Mouse (Mus musculus) heart, embryonic 11.5 days (tissue): ENCODE measurements around the gene Scel. TPM values are rescaled to one million over a fixed set of nuclear protein-coding genes. Genes with fewer than 3 reads are reported as not detected.
"Not testable (repeated sequence)": the region's sequence is repeated elsewhere in the genome, so short reads cannot be mapped to it uniquely, and the experiment has no call there.

ENCODE experiments used
- ATAC-seq: fragments of 200-750 bp; cut with Nextera tagmentation; replicated peaks from 2 replicates; pipeline ENCODE4 v1.8.0; 2017; ENCODE audit warnings: moderate library complexity; ENCODE audit not compliant: insufficient number of reproducible peaks, low FRiP score, low TSS enrichment
- H3K27ac ChIP-seq: fragments of 300-500 bp; sonication (generic); 2 replicates; pipeline ENCODE4 v1.5.1; 2014; ENCODE audit warnings: mild to moderate bottlenecking, low read depth, low read length
- H3K27me3 ChIP-seq: fragments of 300-500 bp; sonication (generic); 2 replicates; pipeline ENCODE4 v1.6.1; 2014; ENCODE audit warnings: mild to moderate bottlenecking, low read length, mixed read lengths; ENCODE audit not compliant: control insufficient read depth, insufficient read depth
- H3K36me3 ChIP-seq: fragments of 300-500 bp; sonication (generic); 2 replicates; pipeline ENCODE4 v1.6.1; 2014; ENCODE audit warnings: mild to moderate bottlenecking, low read length, moderate library complexity, mixed read lengths; ENCODE audit not compliant: control insufficient read depth, insufficient read depth
- H3K4me1 ChIP-seq: fragments of 300-500 bp; sonication (generic); 2 replicates; pipeline ENCODE4 v1.6.1; 2014; ENCODE audit warnings: low read length; ENCODE audit not compliant: control insufficient read depth, insufficient read depth
- H3K4me2 ChIP-seq: fragments of 300-500 bp; sonication (generic); 2 replicates; pipeline ENCODE4 v1.6.1; 2014; ENCODE audit warnings: mild to moderate bottlenecking, moderate library complexity
- H3K4me3 ChIP-seq: fragments of 300-500 bp; sonication (generic); 2 replicates; pipeline ENCODE4 v1.5.1; 2014; ENCODE audit warnings: low read depth, low read length
- H3K9ac ChIP-seq: fragments of 300-500 bp; sonication (generic); 2 replicates; pipeline ENCODE4 v1.6.1; 2014; ENCODE audit warnings: mild to moderate bottlenecking, low read depth, low read length, moderate library complexity
- H3K9me3 ChIP-seq: fragments of 300-500 bp; sonication (generic); replicated peaks from 2 replicates; pipeline ENCODE4 v1.6.1; 2016; ENCODE audit warnings: low read length; ENCODE audit not compliant: control insufficient read depth
- WGBS: fragments of 180-500 bp; shearing (Covaris S2); extraction: QIAGEN DNeasy Blood & Tissue Kit; methylation state at CpG from one replicate; pipeline ENCODE4 v1.1.7; 2014; ENCODE audit not compliant: insufficient replicate concordance; 5-methylcytosine and 5-hydroxymethylcytosine counted together
- polyA plus RNA-seq: library from polyadenylated mRNA; unstranded; fragments of >200 nt; fragmentation: Nextera tagmentation; extraction: Ambion mirVana; gene quantifications from 2 replicates; pipeline ENCODE4 v1.2.1, GENCODE M21; 2014

Scel gene
- 0.34 and 0.39 TPM in 2 replicates for polyA plus RNA-seq

DNA sequence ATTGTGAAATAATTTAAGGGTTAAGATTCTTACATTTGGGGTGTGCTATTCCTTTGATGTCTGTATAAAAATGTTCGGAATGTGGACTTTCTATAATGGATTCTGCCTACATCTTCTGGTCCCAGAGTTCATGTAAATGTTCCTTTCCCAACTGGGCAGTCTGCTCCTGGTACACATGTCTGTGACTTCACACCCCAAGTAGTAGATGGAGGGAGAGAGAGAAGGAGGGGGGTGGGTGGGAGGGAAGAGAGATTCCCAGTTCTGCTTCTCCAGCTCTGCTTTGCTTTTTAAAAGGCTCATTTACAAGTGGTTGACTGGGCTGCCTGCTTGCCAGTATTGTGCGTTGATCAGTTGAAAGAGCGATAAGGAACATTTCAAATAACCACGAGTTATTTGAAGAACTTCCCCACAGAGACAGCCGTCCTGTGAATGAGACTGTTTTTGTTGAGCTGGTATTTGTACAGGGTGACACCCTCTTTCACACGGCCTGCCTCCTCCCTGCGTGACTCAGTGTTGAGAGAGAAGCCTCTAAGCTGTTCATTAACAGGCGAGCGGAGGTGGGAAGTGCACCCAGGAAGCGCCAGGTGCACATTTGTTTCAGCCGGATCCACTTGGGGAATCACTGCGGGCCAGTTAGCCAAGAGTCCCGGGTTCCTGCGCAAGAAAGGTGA, at the start of gene Scel:
Scel (plus strand) TSS at position 541 of the 671 bp plus-strand sequence.
- no peaks in the 10 kb centered on the region for H3K36me3 ChIP-seq
- no peak within 1 kb of the TSS for H3K9ac ChIP-seq
- 15% methylated on average over 14 of the region's 14 CpGs for WGBS
- H3K27ac ChIP-seq, result no peak within 1 kb of the TSS
- peaks cover 3% of the 10 kb centered on the region; the same call in 1 of the 2 replicates for H3K4me1 ChIP-seq
- H3K9me3 ChIP-seq, result no peaks in the 10 kb centered on the region
- no peak for ATAC-seq
- no peaks in the 10 kb centered on the region for H3K27me3 ChIP-seq
- H3K4me2 ChIP-seq, result peak within 1 kb of the TSS; percentile 56
- peak within 1 kb of the TSS; percentile 12; the same call in 1 of the 2 replicates for H3K4me3 ChIP-seq

DNA sequence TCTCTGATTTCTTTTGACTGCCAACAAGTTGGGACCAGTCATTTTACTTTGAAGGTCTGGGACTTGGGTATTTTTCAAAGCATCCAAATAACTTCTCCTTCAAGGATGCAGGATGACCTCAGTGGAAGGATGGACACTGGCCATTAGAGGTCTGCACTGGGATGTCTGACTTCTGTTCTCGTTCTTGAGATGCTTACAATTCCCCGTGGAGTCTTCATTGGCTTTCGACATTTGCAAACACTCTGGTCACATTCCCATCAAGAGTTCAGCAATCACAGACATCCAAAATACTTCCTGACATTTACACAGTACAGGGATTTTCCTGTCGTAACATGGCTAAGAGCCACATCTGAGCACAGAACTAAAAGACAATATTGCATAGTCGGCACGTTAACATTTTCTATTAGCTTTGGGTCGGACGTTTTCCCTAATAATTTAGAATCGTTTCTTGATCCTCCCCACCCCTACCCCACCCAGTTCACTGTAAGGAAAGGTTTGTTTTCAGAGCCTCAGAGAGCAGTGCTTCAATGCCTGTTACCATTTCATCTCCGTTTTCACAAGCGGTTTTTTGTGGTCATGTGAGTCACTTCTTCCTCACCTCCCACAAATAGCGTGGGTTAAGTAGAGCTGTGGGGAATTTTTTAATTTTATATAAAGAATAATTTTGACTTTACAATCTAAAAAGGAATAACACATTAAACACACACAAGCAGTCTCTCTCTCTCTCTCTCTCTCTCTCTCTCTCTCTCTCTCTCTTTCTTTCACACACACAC, 44.3 kb upstream of the Scel start:
- no peak overlapping the region for H3K27ac ChIP-seq
- H3K9me3 ChIP-seq, result no peaks in the 10 kb centered on the region
- ATAC-seq, result no peak
- no peak overlapping the region for H3K9ac ChIP-seq
- no peak overlapping the region for H3K4me3 ChIP-seq
- H3K4me1 ChIP-seq, result peaks cover 12% of the 10 kb centered on the region
- H3K4me2 ChIP-seq, result no peak overlapping the region
- no peaks in the 10 kb centered on the region for H3K27me3 ChIP-seq
- no peaks in the 10 kb centered on the region for H3K36me3 ChIP-seq
- 75% methylated on average over 12 of the region's 12 CpGs for WGBS

DNA sequence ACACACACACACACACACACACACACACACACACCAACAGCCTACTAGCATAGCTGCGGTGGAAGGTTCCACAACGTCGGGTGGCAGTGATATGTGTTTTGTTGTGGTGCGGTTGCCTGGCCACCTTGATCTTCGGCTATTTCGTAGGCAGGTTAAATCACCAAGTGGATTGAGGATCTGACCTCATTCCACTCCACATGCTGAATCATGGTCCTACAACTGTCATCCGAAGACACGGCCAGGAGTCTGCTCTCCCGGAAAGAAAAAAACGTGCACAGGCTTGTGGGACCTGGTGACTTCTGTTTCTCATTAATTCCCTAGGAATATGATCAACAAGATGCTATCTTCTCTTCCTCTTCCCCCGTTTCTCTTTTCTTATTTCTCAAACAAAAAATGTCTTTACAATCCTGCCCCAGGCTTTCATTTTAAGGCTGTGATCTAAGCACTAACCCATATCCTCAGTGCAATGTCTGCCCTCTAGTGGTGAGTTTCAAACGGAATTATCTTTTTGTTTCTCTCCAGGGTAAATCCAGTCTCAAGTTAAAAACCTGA, 43.6 kb upstream of the Scel start:
- ATAC-seq, result no peak
- H3K9ac ChIP-seq, result no peak overlapping the region
- 64% methylated on average over 12 of the region's 12 CpGs for WGBS

DNA sequence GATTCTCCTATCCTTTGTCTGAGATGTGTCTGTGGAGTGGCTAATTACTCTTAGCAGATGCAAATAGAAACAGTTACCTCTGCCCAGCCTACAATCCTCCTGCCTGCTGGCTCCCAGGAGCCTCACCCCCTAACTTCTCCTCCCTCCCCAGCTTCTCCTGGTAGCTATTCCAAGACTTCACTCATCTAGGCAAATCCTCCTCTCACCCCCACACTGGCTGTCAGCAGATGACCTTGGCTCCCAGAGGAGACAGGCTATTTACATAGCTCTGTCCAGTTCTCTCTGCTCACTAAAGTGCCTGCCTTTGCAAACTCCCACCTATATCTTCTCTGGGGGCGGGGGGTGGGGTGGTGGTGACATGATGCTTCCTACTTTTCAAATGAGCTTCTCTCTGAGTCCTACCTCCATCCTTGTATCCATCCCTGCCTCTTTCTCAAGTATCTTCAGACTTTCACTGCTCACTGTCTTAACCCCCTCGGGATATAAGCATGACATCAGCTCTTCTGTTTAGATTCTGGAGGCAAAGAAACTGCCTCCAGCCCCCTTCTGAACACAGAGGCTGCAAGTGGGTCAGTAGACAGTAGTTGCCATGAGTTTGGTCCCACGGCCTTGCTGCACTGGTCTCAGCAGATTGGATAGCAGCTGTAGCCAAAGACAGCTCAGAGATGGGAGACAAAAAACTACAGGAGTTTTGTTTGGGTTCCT, 41.9 kb upstream of the Scel start:
- ATAC-seq, result peak; percentile 59; the same call in 1 of the 2 replicates
- H3K9me3 ChIP-seq, result no peaks in the 10 kb centered on the region
- WGBS, result 26% methylated on average over 3 of the region's 3 CpGs
- H3K4me3 ChIP-seq, result no peak overlapping the region
- peak overlapping the region; percentile 27 for H3K4me2 ChIP-seq
- peak overlapping the region; percentile 66 for H3K27ac ChIP-seq
- peaks cover 12% of the 10 kb centered on the region for H3K4me1 ChIP-seq
- H3K27me3 ChIP-seq, result no peaks in the 10 kb centered on the region
- H3K36me3 ChIP-seq, result no peaks in the 10 kb centered on the region
- no peak overlapping the region for H3K9ac ChIP-seq

More for the DNA sequence above, 43.6 kb upstream of the Scel start:
- peak overlapping the region; percentile 37 for H3K4me2 ChIP-seq
- no peaks in the 10 kb centered on the region for H3K36me3 ChIP-seq
- H3K27ac ChIP-seq, result no peak overlapping the region
- peaks cover 12% of the 10 kb centered on the region for H3K4me1 ChIP-seq
- no peak overlapping the region for H3K4me3 ChIP-seq
- no peaks in the 10 kb centered on the region for H3K27me3 ChIP-seq
- H3K9me3 ChIP-seq, result no peaks in the 10 kb centered on the region

DNA sequence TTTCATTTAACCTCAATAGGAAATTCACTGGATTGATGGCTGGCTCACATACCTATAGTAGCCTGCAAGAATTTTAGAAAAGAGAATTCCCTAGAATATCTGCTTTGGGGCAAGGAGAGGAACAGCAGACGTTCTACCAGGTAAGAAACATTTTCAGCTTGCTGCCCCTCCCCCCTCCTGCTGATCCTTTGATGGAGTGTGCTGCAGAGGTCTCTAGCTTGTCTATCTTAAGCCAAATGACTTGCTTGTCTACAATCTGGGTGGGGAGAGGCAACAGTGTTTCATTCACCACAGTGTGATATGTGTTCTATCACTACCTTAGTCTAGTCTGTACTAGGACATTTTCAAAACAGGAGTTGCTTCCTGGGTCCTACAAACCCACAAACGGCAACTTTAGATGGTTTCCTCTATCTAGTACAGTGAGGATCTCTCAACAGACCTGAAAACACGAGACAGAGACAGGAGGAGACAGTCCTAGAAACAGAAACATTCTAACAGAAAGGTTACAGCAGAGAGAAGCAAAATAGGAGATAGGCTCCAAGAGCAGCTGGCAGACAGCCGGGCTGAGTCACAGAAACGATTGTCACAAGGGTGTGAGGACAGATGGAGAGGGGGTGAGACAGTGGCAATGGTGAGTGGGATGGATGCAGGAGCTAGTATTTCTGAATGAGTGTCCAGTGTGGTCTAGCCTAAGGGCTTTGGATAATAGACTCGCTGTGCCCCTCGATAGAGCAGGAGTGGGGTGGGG, 41.2 kb upstream of the Scel start:
- 35% methylated on average over 7 of the region's 7 CpGs for WGBS
- ATAC-seq, result no peak
- peak overlapping the region; percentile 66 for H3K27ac ChIP-seq

DNA sequence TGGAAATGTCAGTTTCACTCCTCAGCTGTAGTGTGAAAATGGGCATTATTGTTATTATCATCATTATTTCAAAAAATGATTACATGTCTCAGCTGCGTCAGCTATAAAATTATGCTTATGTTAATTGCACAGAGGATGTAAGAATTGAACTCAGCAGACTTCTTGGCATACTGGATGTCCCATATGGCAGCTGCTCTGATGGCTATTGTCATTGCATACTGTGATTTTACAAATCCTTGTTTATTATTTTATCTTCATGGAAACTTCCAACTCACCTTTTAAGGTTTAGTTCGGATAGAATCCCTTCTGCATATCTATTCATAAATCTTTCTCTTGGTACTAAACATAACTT, 40.6 kb upstream of the Scel start:
- 75% methylated on average over 2 of the region's 2 CpGs for whole genome bisulfite sequencing
- no peak overlapping the region for H3K4me2 ChIP-seq
- H3K27me3 ChIP-seq, result no peaks in the 10 kb centered on the region
- H3K9ac ChIP-seq, result no peak overlapping the region
- peaks cover 12% of the 10 kb centered on the region for H3K4me1 ChIP-seq
- ATAC-seq, result no peak
- no peak overlapping the region for H3K27ac ChIP-seq
- no peaks in the 10 kb centered on the region for H3K9me3 ChIP-seq
- no peak overlapping the region for H3K4me3 ChIP-seq
- no peaks in the 10 kb centered on the region for H3K36me3 ChIP-seq

More for the DNA sequence above, 41.2 kb upstream of the Scel start:
- peaks cover 12% of the 10 kb centered on the region for H3K4me1 ChIP-seq
- H3K36me3 ChIP-seq, result no peaks in the 10 kb centered on the region
- no peak overlapping the region for H3K9ac ChIP-seq
- no peaks in the 10 kb centered on the region for H3K9me3 ChIP-seq
- H3K4me3 ChIP-seq, result no peak overlapping the region
- peak overlapping the region; percentile 27 for H3K4me2 ChIP-seq
- H3K27me3 ChIP-seq, result no peaks in the 10 kb centered on the region

DNA sequence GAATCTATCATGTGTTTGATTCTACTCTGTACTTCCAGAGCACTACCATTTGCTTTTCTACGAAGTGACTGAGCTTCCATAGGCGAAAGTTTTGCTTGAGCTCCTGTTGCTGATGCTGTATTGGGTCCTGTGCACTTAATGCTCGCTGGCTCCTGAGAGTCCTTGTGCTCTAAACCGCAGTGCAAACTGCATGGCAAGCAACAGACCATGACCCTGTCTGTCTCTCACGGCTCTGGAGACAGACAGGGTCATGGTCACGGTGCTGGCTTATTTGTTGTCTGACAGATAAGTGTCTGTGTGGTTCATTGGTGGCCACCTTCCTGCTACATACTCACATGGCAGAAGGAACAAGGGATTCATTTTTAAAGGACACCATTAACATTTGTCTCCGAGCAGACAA, 37.8 kb upstream of the Scel start:
- Histone ChIP-seq H3K9ac (no peak overlapping the region), H3K4me2 (no peak overlapping the region), H3K36me3 (no peaks in the 10 kb centered on the region), H3K4me1 (peaks cover 12% of the 10 kb centered on the region), H3K9me3 (no peaks in the 10 kb centered on the region), H3K27ac (no peak overlapping the region), H3K4me3 (no peak overlapping the region), H3K27me3 (no peaks in the 10 kb centered on the region)
- no peak for ATAC-seq
- 71% methylated on average over 7 of the region's 7 CpGs for WGBS

DNA sequence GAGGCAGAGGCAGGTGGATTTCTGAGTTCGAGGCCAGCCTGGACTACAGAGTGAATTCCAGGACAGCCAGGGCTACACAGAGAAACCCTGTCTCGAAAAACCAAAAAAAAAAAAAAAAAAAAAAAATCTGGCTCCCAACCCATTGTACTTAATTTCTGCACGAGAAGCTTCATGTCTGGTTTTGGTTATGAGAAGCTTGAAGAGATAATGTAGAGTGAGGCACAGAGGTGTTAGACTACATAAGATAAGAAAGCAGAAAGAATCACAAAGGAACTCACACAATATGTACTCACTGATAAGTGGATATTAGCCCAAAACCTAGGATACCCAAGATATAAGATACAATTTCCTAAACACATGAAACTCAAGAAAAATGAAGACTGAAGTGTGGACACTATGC, 36.9 kb upstream of the Scel start:
- not testable (repeated sequence) for H3K36me3 ChIP-seq, ATAC-seq, H3K9me3 ChIP-seq, H3K9ac ChIP-seq, H3K4me2 ChIP-seq, H3K4me1 ChIP-seq, H3K4me3 ChIP-seq, H3K27me3 ChIP-seq, H3K27ac ChIP-seq
- 61% methylated on average over 3 of the region's 3 CpGs for WGBS
